Mouse (Mus musculus) embryonic facial prominence, embryonic 11.5 days (tissue): ENCODE measurements around the gene Cpt1b. TPM values are rescaled to one million over a fixed set of nuclear protein-coding genes. Genes with fewer than 3 reads are reported as not detected.
"Not testable (repeated sequence)": the region's sequence is repeated elsewhere in the genome, so short reads cannot be mapped to it uniquely, and the experiment has no call there.

Source experiments
- ATAC-seq: fragments of 200-750 bp; cut with Nextera tagmentation; replicated peaks from 2 replicates; pipeline ENCODE4 v1.8.0; 2017; ENCODE audit warnings: low read depth; ENCODE audit not compliant: insufficient number of reproducible peaks, low FRiP score, low TSS enrichment
- DNase-seq: peaks from one replicate; pipeline ENCODE4 v3.0.0-alpha.2; 2015; ENCODE audit warnings: low spot score
- H3K27ac ChIP-seq: fragments of 300-500 bp; sonication (generic); replicated peaks from 2 replicates; pipeline ENCODE4 v1.5.1; 2014; ENCODE audit warnings: mild to moderate bottlenecking, low read depth, low read length, control low read depth
- H3K27me3 ChIP-seq: fragments of 300-500 bp; sonication (generic); 2 replicates; pipeline ENCODE4 v1.6.1; 2014; ENCODE audit warnings: mild to moderate bottlenecking, low read length, moderate library complexity, mixed read lengths; ENCODE audit not compliant: control insufficient read depth, insufficient read depth
- H3K36me3 ChIP-seq: fragments of 300-500 bp; sonication (generic); replicated peaks from 2 replicates; pipeline ENCODE4 v1.6.1; 2014; ENCODE audit warnings: low read depth, mild to moderate bottlenecking, low read length, moderate library complexity, mixed read lengths; ENCODE audit not compliant: control insufficient read depth, insufficient read depth
- H3K4me1 ChIP-seq: fragments of 300-500 bp; sonication (generic); 2 replicates; pipeline ENCODE4 v1.6.1; 2014; ENCODE audit warnings: low read length, mixed read lengths; ENCODE audit not compliant: control insufficient read depth, insufficient read depth
- H3K4me2 ChIP-seq: fragments of 300-500 bp; sonication (generic); 2 replicates; pipeline ENCODE4 v1.6.1; 2014; ENCODE audit warnings: low read depth, mild to moderate bottlenecking, control low read depth, low read length, moderate library complexity
- H3K4me3 ChIP-seq: fragments of 300-500 bp; sonication (generic); 2 replicates; pipeline ENCODE4 v1.5.1; 2014; ENCODE audit warnings: low read depth, low read length, control low read depth
- H3K9ac ChIP-seq: fragments of 300-500 bp; sonication (generic); replicated peaks from 2 replicates; pipeline ENCODE4 v1.6.1; 2014; ENCODE audit warnings: mild to moderate bottlenecking, control low read depth, low read length
- H3K9me3 ChIP-seq: fragments of 300-500 bp; sonication (generic); replicated peaks from 2 replicates; pipeline ENCODE4 v1.6.1; 2016; ENCODE audit warnings: mild to moderate bottlenecking, low read length, inconsistent platforms, mixed read lengths; ENCODE audit not compliant: control insufficient read depth
- WGBS: fragments of 180-500 bp; shearing (Covaris S2); extraction: QIAGEN DNeasy Blood & Tissue Kit; methylation state at CpG from one replicate; pipeline ENCODE4 v1.1.7; 2014; 5-methylcytosine and 5-hydroxymethylcytosine counted together
- polyA plus RNA-seq: library from polyadenylated mRNA; unstranded; fragments of >200 nt; fragmentation: Nextera tagmentation; extraction: Ambion mirVana; gene quantifications from 2 replicates; pipeline ENCODE4 v1.2.1, GENCODE M21; 2014

Cpt1b gene
- polyA plus RNA-seq, 1 experiment from 2014 or later, result 0.69 TPM

- no peak for DNase-seq
- Histone ChIP-seq H3K4me1 (no peaks in the 10 kb centered on the region), H3K9me3 (no peaks in the 10 kb centered on the region), H3K27me3 (no peaks in the 10 kb centered on the region), H3K9ac (no peak overlapping the region), H3K27ac (no peak overlapping the region), H3K4me3 (no peak overlapping the region), H3K4me2 (no peak overlapping the region), H3K36me3 (no peaks in the 10 kb centered on the region)
- no peak for ATAC-seq
- 94% methylated on average over 3 of the region's 3 CpGs for WGBS
Observed at GRCm38 (mm10) chr15:89431271-89431670, 5.6 kb upstream of the Cpt1b start.

GRCm38 (mm10) chr15:89430771-89431170 is 5.1 kb upstream of the Cpt1b start:
- H3K9ac ChIP-seq, H3K4me3 ChIP-seq, H3K27me3 ChIP-seq, H3K27ac ChIP-seq, H3K36me3 ChIP-seq, DNase-seq, ATAC-seq, H3K9me3 ChIP-seq, H3K4me2 ChIP-seq, H3K4me1 ChIP-seq: not testable (repeated sequence)
- WGBS, result 84% methylated on average over 8 of the region's 9 CpGs

DNA sequence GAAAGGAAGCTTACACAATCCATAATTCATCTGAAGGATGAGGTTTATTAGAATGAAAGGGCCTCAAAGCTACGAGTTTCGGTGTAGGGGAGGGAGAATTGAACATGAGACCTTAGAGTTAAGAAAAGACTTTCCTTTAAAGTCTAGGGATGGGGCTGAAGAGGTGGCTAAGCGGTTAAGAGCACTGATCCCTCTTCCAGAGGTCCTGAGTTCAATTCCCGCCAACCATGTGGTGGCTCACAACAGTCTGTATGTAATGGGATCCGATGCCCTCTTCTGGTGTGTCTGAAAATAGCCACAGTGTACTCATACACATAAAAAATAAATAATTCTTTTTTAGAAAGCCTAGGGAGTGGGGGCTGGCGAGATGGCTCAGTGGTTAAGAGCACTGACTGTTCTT is 4.7 kb upstream of the Cpt1b start:
- ATAC-seq, result no peak
- H3K9me3 ChIP-seq, result no peaks in the 10 kb centered on the region
- no peak overlapping the region for H3K27ac ChIP-seq
- WGBS, result 43% methylated on average over 6 of the region's 6 CpGs
- DNase-seq, result no peak
- H3K4me3 ChIP-seq, result peak overlapping the region; percentile 75
- no peaks in the 10 kb centered on the region for H3K27me3 ChIP-seq
- peak overlapping the region; percentile 93 for H3K4me2 ChIP-seq
- H3K4me1 ChIP-seq, result no peaks in the 10 kb centered on the region
- 0 out of 2 replicates have a peak, but pooled peaks cover 3% of the 10 kb centered on the region for H3K36me3 ChIP-seq
- peak overlapping the region; percentile 78 for H3K9ac ChIP-seq

- H3K27ac ChIP-seq, result peak within 1 kb of the TSS; percentile 79
- WGBS, result under 1% methylated on average over 67 of the region's 70 CpGs
- peak; percentile 94 for ATAC-seq
Observed at GRCm38 (mm10) chr15:89429352-89430221, 3.9 kb upstream of the Cpt1b start, which contains the start of the genes C730034F03Rik, Gm44502 and Chkb. C730034F03Rik (plus strand) TSS chr15:89429589. Gm44502 (minus strand) TSS chr15:89429696. Chkb (minus strand) TSS chr15:89429908.

GRCm38 (mm10) chr15:89428821-89429351 is 3.2 kb upstream of the Cpt1b start:
- ATAC-seq, result peak; percentile 68
- Histone ChIP-seq H3K9me3 (no peaks in the 10 kb centered on the region), H3K4me3 (peak overlapping the region; percentile 75), H3K27ac (no peak overlapping the region), H3K9ac (peak overlapping the region; percentile 78), H3K4me2 (peak overlapping the region; percentile 93), H3K36me3 (0 out of 2 replicates have a peak, but pooled peaks cover 3% of the 10 kb centered on the region), H3K27me3 (no peaks in the 10 kb centered on the region), H3K4me1 (no peaks in the 10 kb centered on the region)
- DNase-seq, result no peak
- WGBS, result 5% methylated on average over 22 of the region's 22 CpGs

More at GRCm38 (mm10) chr15:89429352-89430221, 3.9 kb upstream of the Cpt1b start, which contains the start of the genes C730034F03Rik, Gm44502 and Chkb:
- peak within 1 kb of the TSS; percentile 93 for H3K4me2 ChIP-seq
- peak within 1 kb of the TSS; percentile 78 for H3K9ac ChIP-seq
- no peaks in the 10 kb centered on the region for H3K4me1 ChIP-seq
- H3K4me3 ChIP-seq, result peak within 1 kb of the TSS; percentile 75
- no peaks in the 10 kb centered on the region for H3K27me3 ChIP-seq
- no peaks in the 10 kb centered on the region for H3K9me3 ChIP-seq
- 0 out of 2 replicates have a peak, but pooled peaks cover 3% of the 10 kb centered on the region for H3K36me3 ChIP-seq
- DNase-seq, result peak; percentile 94

DNA sequence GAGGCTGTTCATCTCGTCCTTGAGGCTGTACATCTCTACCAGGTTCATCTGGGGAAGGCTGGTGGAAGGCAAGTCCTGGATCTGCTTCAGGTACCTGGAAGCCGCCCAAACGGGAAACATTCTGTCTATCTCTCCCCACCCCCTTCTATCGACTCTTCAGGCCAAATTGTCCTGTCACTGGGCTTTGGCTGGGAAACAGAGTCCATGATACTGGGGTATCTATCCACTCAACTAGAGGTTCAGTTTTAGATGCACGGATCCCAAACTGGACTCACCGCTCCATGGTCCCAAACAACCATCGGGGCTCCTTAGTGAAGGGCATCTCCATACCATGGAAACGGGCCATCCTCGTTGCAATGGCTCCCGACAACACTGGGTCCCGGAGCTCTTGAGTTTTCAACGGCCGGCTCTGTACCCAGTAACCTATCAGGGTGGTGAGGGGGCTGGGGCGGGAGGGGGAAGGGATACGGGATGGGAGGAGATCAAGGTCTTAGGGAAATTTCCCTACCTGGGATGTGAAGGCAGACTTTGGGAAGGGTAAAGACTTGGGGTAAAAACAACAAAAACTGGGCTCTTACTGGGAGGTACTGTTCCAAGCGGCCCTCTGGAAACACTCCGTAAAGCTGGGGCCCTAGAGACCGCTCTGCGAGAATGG is 2.6 kb upstream of the Cpt1b start:
- no peak for ATAC-seq
- H3K4me2 ChIP-seq, result peak overlapping the region; percentile 93
- WGBS, result 85% methylated on average over 19 of the region's 19 CpGs
- H3K27ac ChIP-seq, result no peak overlapping the region
- DNase-seq, result no peak
- no peaks in the 10 kb centered on the region for H3K27me3 ChIP-seq
- no peaks in the 10 kb centered on the region for H3K9me3 ChIP-seq
- no peaks in the 10 kb centered on the region for H3K4me1 ChIP-seq
- peak overlapping the region; percentile 75 for H3K4me3 ChIP-seq
- H3K36me3 ChIP-seq, result 0 out of 2 replicates have a peak, but pooled peaks cover 3% of the 10 kb centered on the region
- peak overlapping the region; percentile 78 for H3K9ac ChIP-seq

DNA sequence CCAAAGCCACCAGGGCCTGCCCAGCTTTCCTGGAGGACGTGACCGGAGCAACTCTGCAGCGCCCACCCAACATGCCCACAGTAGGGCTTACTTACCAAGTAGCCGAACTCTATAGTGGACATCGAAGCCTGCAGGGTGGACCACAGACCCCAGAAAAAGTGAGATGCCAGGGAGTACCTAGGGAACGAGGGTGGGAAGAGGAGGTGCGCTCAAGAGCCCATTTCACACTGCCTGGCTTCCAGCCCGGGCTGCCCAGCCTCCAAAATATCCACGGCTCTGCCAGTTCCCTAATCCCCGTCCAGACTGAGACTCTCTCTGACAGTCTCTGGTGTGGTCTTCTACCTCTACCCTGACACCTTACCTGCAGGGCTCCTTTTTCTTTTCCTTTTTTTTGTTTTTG is 1.1 kb upstream of the Cpt1b start:
- H3K4me3 ChIP-seq, result no peak overlapping the region
- no peaks in the 10 kb centered on the region for H3K9me3 ChIP-seq
- 85% methylated on average over 10 of the region's 10 CpGs for WGBS
- H3K9ac ChIP-seq, result no peak overlapping the region
- no peaks in the 10 kb centered on the region for H3K4me1 ChIP-seq
- ATAC-seq (no peak), DNase-seq (no peak)
- H3K27me3 ChIP-seq, result no peaks in the 10 kb centered on the region
- 0 out of 2 replicates have a peak, but pooled peaks cover 3% of the 10 kb centered on the region for H3K36me3 ChIP-seq
- H3K4me2 ChIP-seq, result no peak overlapping the region
- H3K27ac ChIP-seq, result no peak overlapping the region
